Mouse (Mus musculus): ENCODE measurements around the gene Tbcb.
"Not testable (repeated sequence)": the region's sequence is repeated elsewhere in the genome, so short reads cannot be mapped to it uniquely, and the experiment has no call there.

Gene Tbcb

DNA sequence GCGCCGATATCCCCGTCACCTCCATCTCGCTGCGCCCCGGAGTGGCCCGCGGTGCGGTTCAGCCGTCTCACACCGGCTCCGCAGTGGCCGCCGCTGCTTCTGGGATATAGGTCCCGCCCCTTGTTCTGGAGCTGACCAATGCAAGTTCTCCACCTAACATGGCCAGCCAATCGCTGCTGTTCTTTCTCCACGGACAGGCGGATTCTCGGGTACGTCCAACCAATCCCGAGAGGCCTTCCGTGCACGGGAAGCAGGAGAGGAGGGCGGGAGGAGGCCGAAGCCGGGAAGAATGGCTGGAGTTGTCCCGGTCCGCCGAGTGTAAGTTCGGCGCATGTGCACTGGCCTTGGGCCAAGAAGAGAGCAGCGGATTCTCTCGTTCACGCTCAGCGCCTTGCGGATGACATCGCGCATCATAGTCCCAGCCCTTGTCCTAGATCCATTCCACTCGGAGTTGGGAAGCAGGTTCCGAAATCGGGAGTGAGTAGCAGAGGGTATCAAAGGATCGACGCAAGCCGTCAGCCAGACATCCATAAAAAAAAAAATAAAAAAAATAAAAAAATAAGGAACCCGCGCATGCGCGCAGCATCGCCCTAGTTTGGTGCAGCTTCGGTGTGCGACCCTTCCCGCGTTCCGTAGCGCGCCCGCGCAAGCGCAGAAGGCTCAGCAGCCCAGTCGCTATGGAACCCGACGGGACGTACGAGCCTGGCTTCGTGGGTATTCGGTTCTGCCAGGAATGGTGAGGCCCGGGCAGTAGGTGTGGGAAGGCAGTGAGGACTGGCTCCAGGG, at the start of gene Tbcb, which contains the start of gene Polr2i:
Gene Tbcb, minus strand, starts transcription at position 604 of the 786 bp plus-strand sequence.
Gene Polr2i, plus strand, starts transcription at position 280 of the 786 bp plus-strand sequence.
- DNase-seq (ENCODE audit: low read depth, low spot score): peak; percentile 99

GRCm38 (mm10) chr7:30281522-30281921, 49.5 kb upstream of the Tbcb start:
- DNase-seq (ENCODE audit: low read depth, low spot score): no peak

GRCm38 (mm10) chr7:30280670-30281138, 48.6 kb upstream of the Tbcb start:
- peak; percentile 95 for DNase-seq (ENCODE audit: low read depth, low spot score)

DNA sequence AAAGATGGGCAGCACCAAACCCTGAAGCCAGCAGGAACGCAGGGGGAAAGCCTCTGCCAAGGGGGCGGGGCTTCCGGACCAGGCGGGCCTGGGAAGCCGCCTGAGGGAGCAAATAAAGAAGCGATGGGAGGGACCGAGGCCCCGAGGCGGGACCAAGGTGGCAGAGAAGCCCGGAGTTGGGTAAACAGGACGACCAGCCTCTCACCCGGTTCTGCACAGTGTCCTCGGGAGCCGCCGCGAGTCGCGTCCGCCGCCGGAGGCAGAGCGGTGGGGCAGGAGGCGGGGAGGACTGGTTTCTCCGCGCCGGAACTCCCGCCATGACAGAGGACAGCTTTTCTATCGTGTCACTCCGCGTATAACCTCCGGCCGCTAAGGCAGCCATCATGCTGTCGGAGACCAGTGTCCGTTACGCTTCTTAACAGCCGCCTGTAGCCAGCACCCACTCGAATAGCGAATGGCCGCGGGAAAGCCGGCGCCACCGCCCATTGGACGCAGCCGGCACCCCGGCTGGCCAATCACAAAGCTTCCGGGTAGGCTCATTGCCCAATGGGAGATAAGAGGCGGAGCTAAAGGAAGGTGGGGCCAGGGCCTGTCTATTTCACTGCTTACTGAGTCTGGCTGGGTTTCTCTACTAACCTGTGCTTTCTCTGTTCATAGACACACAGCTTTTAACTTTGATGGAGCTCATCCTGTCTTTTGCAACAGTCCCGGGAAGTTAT, 48.0 kb upstream of the Tbcb start, which contains the start of the genes Thap8 and Wdr62:
Gene Thap8, plus strand, starts transcription at position 144 of the 719 bp plus-strand sequence.
Gene Wdr62, minus strand, starts transcription at position 469 of the 719 bp plus-strand sequence.
- peak; percentile 98 for DNase-seq (ENCODE audit: low read depth, low spot score)

GRCm38 (mm10) chr7:30279536-30279935, 47.5 kb upstream of the Tbcb start:
- peak; percentile 89 for DNase-seq (ENCODE audit: low read depth, low spot score)

GRCm38 (mm10) chr7:30278911-30279310, 46.8 kb upstream of the Tbcb start:
- no peak for DNase-seq (ENCODE audit: low read depth, low spot score)

DNA sequence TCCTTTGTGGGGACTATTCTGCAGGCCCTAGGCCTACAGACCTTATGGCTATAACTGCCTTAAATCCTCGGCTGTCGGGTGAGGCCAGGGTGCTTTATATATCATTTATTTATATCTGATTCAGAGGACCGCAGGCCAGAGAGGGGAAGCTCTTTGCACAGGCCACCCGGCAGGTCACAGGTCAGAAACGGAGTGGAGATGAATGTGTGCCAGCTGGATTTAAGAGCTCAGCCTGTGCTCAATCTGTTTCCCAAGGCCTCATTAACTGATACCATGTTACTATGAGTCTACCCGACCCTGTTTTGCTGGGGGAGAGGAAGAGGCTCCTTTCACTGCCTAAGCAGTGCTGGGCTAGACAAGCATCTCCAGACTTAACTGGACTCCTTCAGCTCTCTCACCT, 42.3 kb upstream of the Tbcb start:
- DNase-seq (ENCODE audit: low read depth, low spot score): no peak

- no peak for DNase-seq (ENCODE audit: low read depth, low spot score)
Measured at GRCm38 (mm10) chr7:30269641-30270040, 37.6 kb upstream of the Tbcb start.

GRCm38 (mm10) chr7:30266780-30267179, 34.7 kb upstream of the Tbcb start:
- peak; percentile 91 for DNase-seq (ENCODE audit: low read depth, low spot score)

DNA sequence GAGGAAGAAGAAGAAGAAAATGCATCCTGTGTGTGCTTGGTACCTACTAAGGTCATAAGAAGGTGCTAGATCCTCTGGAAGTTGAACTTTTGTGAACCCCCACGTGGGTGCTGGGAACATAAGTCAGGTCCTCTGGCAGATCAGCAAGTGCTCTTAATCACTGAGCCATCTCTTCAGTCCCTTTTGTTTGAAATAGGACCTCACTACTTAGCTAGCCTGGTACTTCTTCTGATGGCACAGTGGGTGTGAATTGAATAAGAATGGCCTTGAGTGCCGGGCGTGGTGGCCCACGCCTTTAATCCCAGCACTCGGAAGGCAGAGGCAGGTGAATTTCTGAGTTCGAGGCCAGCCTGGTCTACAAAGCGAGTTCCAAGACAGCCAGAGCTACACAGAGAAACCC, 33.9 kb upstream of the Tbcb start:
- peak; percentile 96 for DNase-seq (ENCODE audit: low read depth, low spot score)

DNA sequence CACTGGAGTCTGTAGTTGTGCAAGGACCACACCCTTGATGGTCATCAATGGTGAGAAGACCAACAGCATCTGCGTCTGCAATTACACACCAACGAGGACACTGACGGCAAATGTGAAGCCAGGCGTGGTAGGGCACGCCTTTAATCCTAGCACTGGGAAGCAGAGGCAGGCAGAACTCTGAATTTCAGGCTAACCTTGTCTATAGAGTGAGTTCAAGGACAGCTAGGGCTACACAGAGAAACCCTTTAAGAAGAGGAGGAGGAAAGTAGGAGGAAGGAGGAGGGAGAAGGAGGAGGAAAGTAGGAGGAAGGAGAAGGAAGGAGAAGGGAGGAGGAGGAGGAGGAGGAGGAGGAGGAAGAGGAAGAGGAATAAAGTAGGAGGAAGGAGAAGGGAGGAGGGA, 33.5 kb upstream of the Tbcb start:
- DNase-seq (ENCODE audit: low read depth, low spot score): peak; percentile 59

- DNase-seq (ENCODE audit: low read depth, low spot score): no peak
Measured at GRCm38 (mm10) chr7:30265041-30265440, 33.0 kb upstream of the Tbcb start.

DNA sequence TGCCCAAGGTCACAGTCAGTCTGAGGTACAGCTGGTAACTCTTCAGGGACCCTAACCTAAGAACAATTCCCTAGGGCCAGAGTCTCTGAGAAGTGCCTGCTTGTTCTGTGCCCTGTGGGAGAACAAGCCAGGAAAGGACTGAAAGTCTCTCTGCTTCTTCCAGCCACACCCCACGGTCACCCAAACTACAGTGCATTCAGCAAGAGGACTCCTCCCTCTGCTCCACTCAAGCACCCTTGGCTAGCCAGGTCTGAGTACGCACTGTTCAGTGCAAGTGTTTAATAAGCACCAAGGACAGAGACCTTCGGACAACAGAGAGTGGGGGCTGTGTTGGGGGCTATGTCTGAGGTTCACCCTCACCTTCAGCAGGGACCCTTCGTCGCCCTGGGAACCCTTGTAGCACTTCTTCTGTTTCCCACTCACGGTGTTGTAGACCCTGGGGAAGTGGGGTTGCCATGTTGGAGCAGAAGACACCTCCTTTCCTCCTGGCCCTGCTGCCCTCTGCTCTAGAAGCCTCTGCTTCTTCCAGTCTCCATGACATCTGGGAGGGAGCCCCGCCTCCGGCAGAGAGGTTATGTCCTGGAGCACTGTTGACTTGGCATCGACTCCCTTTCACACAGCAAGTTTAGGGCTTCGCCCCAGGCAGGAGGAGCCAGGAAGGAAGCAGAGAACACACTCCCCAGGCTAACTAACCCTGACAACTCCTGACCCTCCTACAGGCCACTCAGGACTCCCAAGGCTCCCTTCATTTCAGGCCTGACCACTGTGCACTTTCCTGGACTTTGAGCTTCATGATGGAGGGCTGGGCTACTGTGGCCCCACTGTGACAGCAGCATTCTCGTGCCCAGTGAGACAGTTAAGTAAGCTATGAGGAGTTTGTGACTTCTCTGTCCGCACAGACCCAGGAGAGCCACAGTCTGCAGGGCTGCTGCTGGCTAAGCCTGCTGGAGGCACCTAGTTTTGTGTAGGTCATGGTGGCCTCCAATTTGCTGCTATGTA, 20.2 kb upstream of the Tbcb start:
- DNase-seq (ENCODE audit: low read depth, low spot score): peak; percentile 59

GRCm38 (mm10) chr7:30237374-30237773, 5.3 kb upstream of the Tbcb start:
- DNase-seq (ENCODE audit: low read depth, low spot score): not testable (repeated sequence)

DNA sequence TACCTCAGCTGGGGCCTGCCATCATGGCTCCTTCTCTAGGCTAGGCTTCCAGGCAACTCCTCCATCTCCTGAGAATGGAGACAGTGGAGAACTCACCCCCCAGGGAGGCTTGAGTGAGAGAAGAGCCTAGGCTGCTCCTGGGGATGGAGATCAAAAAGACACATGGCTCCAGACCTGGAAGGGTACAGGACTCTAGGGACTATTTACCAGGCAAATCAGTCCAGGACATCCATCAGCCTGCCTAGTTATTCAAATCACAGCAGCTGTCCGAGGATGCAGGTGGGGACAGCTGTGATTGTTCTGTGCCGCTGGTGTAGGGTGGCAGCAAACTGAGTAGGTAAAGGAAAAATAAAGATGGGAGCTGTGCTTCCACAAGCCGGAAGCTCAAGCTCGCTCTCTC, 3.6 kb upstream of the Tbcb start, which contains the start of gene Ovol3:
Gene Ovol3, minus strand, starts transcription at position 101 of the 400 bp plus-strand sequence.
- no peak for DNase-seq (ENCODE audit: low read depth, low spot score)

DNA sequence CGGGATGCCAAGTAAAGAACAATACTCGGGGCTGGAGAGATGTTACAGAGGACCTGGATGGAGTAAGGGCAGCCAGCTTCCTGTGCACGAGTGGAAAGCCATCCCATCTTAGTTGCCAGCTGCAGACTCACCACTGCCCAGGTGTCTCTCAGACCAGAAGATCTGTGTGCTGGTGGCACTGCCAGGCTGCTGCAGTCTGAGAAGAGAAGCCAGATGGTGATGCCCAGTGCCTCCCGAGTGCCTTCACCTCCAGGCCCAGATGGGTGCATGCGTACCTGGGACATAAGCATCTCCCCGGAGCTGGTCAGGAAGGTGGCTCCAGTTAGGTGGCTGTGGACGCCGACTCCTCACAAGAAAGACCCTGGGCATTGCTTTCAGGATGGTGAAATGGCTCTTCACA, 3.0 kb upstream of the Tbcb start:
- DNase-seq (ENCODE audit: low read depth, low spot score): no peak

- DNase-seq (ENCODE audit: low read depth, low spot score): no peak
Measured at GRCm38 (mm10) chr7:30234276-30234858, 2.3 kb upstream of the Tbcb start.

- peak; percentile 32 for DNase-seq (ENCODE audit: low read depth, low spot score)
Measured at GRCm38 (mm10) chr7:30233387-30233786, 1.3 kb upstream of the Tbcb start.

DNA sequence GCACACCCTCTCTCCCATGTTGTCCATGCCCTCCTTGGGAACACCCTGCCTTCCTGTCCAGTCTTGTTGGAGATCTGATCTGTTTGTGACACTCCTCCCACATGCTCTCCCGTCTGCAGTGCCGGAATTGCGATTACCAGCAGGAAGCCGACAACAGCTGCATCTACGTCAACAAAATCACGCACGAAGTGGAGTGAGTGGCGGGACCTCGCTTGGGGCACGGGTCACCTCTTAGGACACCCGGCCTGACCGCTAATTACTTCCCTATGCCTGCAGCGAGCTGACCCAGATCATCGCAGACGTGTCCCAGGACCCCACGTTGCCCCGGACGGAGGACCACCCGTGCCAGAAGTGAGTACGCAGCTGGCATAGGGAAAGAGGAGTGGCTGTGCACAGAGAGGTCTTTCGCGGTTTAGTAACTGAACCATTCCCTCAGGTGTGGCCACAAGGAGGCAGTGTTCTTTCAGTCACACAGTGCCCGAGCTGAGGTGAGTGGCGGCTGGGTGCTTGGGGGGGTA, 618 bp upstream of the Tbcb start:
- DNase-seq (ENCODE audit: low read depth, low spot score): peak; percentile 89

GRCm38 (mm10) chr7:30231328-30231668, 774 bp downstream of the Tbcb start:
- DNase-seq (ENCODE audit: low read depth, low spot score): no peak

GRCm38 (mm10) chr7:30224206-30224605, 7.9 kb downstream of the Tbcb start:
- DNase-seq (ENCODE audit: low read depth, low spot score): no peak
